Mouse (Mus musculus): ENCODE data around the gene Zfhx2. TPM values are rescaled to one million over a fixed set of nuclear protein-coding genes. Genes with fewer than 3 reads are reported as not detected.
A peak's percentile ranks its signal among the peaks of the same experiment; 100 is the strongest.

The Zfhx2 gene
- total RNA-seq (2021): 1 to 10 TPM; 4.5 to 5.0 TPM
- long read RNA-seq, experiment 1, partial matches to known transcripts: 0 of 2 reads
- long read RNA-seq, experiment 1, other reads (novel, unspliced or antisense): 2 of 2 reads
- long read RNA-seq, experiment 2, partial matches to known transcripts: 0 of 2 reads
- long read RNA-seq, experiment 2, other reads (novel, unspliced or antisense): 2 of 2 reads

- peak; percentile 95 to 96 for DNase-seq
Measured at GRCm38 (mm10) chr14:55092011-55092577, at the start of gene Zfhx2. Zfhx2 (minus strand) TSS chr14:55092324.

- DNase-seq: no peak
Measured at GRCm38 (mm10) chr14:55139313-55139712, 47.2 kb upstream of the Zfhx2 start.

GRCm38 (mm10) chr14:55135676-55136075 lies 43.6 kb upstream of the Zfhx2 start:
- DNase-seq: no peak

- no peak for DNase-seq
Measured at GRCm38 (mm10) chr14:55126521-55126920, 34.4 kb upstream of the Zfhx2 start.

- DNase-seq: no peak
Measured at GRCm38 (mm10) chr14:55125711-55126110, 33.6 kb upstream of the Zfhx2 start.

- no peak for DNase-seq
Measured at GRCm38 (mm10) chr14:55122359-55122758, 30.2 kb upstream of the Zfhx2 start.

GRCm38 (mm10) chr14:55121947-55122346 lies 29.8 kb upstream of the Zfhx2 start:
- peak; percentile 84 for DNase-seq

GRCm38 (mm10) chr14:55119421-55120134 lies 27.5 kb upstream of the Zfhx2 start:
- DNase-seq: no peak

GRCm38 (mm10) chr14:55118852-55119251 lies 26.7 kb upstream of the Zfhx2 start:
- DNase-seq: no peak

- no peak for DNase-seq
Measured at GRCm38 (mm10) chr14:55116425-55117200, 24.5 kb upstream of the Zfhx2 start, which contains the start of gene Jph4. Jph4 (minus strand) TSS chr14:55116935.

- no peak for DNase-seq
Measured at GRCm38 (mm10) chr14:55115846-55116245, 23.7 kb upstream of the Zfhx2 start.

GRCm38 (mm10) chr14:55114759-55115701 lies 22.9 kb upstream of the Zfhx2 start:
- peak; percentile 41 to 53 for DNase-seq

GRCm38 (mm10) chr14:55113975-55114645 lies 22.0 kb upstream of the Zfhx2 start:
- no peak for DNase-seq

- no peak for DNase-seq
Measured at GRCm38 (mm10) chr14:55113351-55113974, 21.3 kb upstream of the Zfhx2 start.

- no peak for DNase-seq
Measured at GRCm38 (mm10) chr14:55111720-55112119, 19.6 kb upstream of the Zfhx2 start.

- no peak for DNase-seq
Measured at GRCm38 (mm10) chr14:55110076-55110475, 18.0 kb upstream of the Zfhx2 start.

- no peak for DNase-seq
Measured at GRCm38 (mm10) chr14:55109048-55109873, 17.1 kb upstream of the Zfhx2 start.

GRCm38 (mm10) chr14:55108202-55108870 lies 16.2 kb upstream of the Zfhx2 start:
- no peak for DNase-seq

GRCm38 (mm10) chr14:55106990-55107389 lies 14.9 kb upstream of the Zfhx2 start:
- DNase-seq: no peak

Data from heart, adult 18-20 months (tissue).